Mouse (Mus musculus): ENCODE data around the gene Wdfy2. TPM values are rescaled to one million over a fixed set of nuclear protein-coding genes. Genes with fewer than 3 reads are reported as not detected.
A peak's percentile ranks its signal among the peaks of the same experiment; 100 is the strongest.
"Not testable (repeated sequence)": the region's sequence is repeated elsewhere in the genome, so short reads cannot be mapped to it uniquely, and the experiment has no call there.

Wdfy2 gene
- total RNA-seq (2021), result 10 to 100 TPM; 16.2 to 17.6 TPM
- long read RNA-seq, full-length matches to known transcripts, result 10 of 16 reads
- long read RNA-seq, partial matches to known transcripts, result 0 of 16 reads
- long read RNA-seq, other reads (novel, unspliced or antisense), result 6 of 16 reads

DNA sequence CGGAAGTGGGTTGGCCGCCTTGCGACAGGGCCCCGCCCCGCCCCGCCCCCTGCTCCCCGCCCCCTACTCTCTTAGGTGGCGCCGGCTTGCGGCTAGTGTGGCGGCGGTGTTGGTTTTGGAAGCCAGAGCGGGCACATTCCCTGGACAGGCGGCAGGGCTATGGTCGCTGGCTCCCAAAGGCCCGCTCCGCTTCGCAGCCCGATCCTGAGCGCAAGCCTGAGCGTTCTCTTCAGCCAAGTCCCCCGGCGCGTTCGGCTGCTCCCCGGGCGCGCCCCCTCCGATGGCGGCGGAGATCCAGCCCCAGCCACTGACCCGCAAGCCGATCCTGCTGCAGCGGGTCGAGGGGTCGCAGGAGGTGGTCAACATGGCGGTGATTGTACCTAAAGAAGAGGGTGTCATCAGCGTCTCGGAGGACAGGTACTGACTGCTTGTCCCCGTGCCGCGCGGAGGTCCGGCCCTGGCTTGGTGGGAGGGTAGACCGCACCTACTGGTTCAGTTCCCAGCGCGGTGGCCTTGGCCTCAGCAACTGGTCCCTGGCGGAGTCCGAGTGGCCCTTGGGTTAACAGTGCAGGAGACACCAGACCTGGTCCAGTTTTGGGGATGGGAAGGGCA is at the start of gene Wdfy2:
TSS of gene Wdfy2 (plus strand) at position 38 of the 612 bp plus-strand sequence.
- peak in 1 of 2 experiments; percentile 19 for DNase-seq (ENCODE audit: low spot score in 2 of 2)

DNA sequence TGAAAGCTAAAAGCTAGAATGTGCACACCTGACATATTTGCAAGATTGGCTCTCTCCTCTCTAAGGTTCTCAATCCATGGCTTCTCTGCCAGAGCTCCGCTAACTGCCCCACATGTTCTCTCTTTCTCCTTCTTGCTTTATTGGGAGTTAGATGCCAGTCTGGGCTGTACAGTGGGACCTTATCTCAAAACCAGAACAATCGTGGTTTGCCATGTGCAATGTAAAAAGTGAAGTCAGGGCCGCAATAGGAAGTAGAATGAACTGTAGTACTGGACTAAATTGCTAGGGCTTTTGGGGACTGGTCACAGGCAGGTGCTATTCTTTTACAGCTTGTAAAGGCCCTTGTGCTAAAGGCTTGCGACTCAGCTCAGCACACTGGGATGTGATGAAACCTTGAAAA is 48.2 kb upstream of the Wdfy2 start:
- DNase-seq (ENCODE audit: low spot score in 2 of 2), result no peak

DNA sequence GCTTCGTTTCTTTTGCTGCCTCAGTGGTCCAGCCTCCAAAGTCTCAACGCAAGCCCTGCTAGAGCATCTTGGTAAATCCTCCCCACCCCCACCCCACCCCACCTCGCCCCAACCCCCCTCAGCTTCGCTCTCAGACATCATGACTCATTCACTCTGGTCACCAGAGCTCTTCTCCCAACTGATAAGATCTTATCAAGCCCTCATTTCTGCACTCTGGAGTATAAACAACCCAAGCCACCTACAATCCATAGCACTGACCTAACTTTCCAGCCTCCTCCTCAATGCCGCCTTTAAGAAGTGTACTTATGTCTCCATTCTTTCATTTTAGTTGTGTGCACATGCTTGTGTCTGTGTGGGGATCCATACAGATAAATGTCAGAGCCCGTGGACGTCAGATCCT is 41.8 kb upstream of the Wdfy2 start:
- DNase-seq (ENCODE audit: low spot score in 2 of 2), result no peak

DNA sequence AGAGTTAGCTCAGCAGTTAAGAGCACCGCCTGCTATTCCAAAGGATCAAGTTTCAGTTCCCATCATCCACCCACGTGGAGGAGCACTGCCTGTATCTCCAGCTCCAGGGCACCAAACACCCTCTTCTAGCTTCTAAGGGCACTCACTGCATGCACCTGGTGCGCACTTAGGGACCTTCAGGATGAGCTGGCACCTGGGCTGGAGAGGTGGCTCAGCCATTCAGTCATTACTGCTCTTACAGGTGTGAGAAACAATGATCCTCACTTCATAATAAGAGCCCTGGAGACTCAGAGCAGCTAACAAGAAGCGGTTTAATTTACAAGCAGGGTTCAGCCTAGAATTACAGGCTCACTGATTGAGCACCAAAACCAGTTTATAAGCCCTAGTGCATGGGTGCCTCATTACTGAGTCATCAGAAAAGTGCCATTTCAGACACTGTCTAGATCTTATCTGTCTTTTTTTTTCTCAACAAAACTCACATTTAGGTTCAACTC is 38.8 kb upstream of the Wdfy2 start:
- DNase-seq (ENCODE audit: low spot score in 2 of 2), result no peak

DNA sequence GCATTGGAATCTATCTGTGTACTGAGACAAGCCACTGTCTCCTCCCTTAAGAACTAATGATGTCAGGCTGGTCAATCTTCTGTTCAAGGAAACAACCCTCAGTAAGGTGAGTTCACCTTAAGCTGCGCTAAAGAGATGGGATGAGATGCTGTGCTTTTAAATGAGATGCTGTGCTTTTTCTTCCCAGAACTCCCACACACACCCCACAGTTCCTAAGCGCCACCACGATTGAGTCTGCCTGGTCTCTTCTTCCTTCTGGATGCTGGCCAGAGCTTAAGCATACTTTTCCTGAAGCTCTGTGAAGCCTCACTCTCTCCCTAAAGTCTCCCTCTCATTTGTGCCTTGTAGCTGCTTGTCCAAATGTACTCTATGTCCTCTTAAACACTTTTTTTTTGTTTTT is 36.7 kb upstream of the Wdfy2 start:
- DNase-seq (ENCODE audit: low spot score in 2 of 2), result peak in 1 of 2 experiments; percentile 31

DNA sequence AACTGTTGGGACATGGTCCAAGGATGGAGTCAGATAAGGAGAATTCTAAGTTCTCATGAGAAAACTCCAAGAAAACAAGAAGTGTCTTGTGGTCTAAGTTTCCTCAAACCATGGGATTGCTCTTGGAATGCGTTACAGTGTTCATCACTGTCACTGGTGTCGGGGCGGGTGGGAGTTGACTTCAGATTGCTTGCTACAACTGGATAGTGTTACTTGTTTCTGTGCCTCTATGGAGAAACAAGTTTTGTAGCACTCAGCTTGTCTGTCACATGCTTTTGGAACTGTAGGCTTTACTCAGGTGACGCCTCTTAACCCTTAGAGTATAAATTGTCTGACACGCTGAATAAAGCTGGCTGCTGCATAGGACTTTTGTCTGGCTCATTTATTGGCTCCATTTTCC is 34.3 kb upstream of the Wdfy2 start:
- DNase-seq (ENCODE audit: low spot score in 2 of 2), result no peak

DNA sequence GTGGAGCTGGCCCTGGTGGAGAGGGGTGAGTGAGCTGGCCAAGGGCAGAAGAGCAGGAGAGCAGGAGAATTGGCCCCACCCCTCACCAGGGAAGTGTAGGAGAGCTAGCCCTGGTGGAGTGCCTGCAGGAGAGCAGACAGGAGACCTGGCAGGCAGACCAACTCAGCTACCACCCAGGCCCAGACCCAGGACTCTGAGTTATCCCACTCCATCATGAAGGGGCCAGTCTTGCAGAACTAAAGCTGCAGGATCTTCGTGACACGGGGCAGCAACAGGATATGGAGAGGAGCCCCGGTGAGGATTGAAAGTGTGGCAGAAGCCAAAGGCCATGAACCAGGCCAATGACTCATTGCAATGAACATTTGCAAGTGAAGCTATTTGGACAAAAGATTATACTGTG is 30.6 kb upstream of the Wdfy2 start:
- DNase-seq (ENCODE audit: low spot score in 2 of 2), result no peak

DNA sequence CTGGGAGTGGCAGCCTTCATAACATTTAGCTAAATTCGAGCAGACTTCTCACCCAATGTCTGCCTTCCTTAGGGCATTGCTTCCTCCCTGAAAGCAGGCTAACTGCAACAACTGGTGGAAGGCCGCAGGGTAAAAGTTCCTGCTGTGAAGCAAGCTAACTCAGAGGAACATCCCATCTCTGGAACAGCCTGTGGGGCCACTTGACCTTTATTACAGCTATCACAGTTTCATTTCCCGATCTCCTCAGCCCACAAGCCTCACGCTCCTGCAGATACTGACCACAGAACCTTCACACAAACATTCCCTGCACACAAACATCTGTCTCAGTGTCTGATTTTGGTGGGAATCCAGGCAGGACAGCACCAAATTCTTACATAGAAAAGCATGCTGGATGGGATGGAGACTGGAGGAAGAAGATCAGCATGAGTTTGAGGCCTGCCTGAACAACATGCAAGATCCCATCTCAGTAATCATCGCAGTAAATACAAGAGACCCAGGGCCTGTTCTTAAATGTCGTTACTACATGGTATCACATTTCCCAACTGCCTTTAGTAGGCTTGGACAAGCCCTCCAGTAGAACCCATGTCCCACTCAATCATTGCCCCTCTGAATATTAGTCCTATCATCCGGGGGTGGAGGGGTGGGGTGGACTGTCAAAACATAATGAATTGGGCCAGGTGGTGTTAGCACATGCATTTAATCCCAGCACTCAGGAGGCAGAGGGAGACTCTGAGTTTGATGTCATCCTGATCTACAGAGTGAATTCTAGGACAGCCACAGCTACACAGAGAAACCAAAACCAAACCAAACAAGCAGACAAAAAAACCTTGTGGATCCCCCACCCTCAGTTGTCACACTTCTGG is 28.6 kb upstream of the Wdfy2 start:
- no peak for DNase-seq (ENCODE audit: low spot score in 2 of 2)

DNA sequence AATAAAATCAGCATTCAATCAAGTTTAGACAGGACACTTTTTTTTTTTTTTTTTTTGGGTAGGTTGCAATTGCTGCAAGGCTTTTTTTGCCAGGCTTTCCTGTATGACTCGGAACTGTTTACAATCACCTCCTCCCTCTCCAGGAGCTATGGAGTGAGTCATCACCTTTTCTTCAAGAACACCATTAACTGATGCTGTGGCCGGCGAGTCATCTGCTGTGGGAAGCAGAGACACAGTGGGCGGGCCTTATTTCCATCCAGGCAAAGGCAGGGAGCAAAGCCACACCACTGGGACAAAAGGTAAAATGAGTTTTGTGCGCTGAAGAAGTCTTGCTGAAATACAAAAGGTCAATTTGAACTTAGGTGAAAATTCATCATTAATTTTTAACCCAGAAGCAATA is 24.7 kb upstream of the Wdfy2 start:
- no peak for DNase-seq (ENCODE audit: low spot score in 2 of 2)

DNA sequence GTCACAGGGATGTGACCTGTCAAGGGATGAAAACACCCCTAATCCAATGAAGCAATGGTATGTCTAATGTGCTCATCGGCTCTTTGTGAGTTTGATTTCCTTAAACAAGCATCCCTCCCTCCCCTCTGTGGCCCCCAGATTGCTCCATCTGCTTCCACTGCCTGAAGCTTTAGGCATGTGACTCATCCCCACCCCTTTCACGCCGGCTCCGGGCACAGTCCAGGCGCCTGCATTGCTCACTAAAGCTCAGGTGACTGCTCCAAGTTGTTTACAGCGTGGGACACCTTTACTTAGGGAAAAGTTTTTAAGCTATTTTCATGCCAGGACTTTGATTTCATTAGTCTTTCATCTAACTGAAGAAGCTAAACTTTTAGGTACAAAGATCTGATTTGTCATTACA is 22.9 kb upstream of the Wdfy2 start:
- DNase-seq (ENCODE audit: low spot score in 2 of 2), result no peak

DNA sequence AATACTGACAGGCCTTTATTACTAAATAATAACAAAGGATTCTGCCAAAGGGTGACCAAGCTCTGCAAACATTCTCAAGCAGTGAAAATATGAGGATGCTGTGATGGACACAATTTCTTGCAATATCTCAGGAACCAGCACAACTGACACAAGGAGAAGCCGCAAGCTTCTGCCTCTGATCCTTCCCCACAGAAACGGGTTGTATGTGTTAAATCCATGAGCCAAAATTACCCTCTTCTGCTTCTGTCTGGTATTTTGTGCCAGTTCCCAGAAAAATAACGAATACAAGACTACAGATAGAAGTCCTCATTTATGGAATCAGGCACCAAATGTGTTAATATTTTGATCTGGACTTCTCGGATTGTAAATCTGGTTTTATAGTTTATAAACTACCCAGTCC is 20.7 kb upstream of the Wdfy2 start:
- peak in 1 of 2 experiments; percentile 31 for DNase-seq (ENCODE audit: low spot score in 2 of 2)

DNA sequence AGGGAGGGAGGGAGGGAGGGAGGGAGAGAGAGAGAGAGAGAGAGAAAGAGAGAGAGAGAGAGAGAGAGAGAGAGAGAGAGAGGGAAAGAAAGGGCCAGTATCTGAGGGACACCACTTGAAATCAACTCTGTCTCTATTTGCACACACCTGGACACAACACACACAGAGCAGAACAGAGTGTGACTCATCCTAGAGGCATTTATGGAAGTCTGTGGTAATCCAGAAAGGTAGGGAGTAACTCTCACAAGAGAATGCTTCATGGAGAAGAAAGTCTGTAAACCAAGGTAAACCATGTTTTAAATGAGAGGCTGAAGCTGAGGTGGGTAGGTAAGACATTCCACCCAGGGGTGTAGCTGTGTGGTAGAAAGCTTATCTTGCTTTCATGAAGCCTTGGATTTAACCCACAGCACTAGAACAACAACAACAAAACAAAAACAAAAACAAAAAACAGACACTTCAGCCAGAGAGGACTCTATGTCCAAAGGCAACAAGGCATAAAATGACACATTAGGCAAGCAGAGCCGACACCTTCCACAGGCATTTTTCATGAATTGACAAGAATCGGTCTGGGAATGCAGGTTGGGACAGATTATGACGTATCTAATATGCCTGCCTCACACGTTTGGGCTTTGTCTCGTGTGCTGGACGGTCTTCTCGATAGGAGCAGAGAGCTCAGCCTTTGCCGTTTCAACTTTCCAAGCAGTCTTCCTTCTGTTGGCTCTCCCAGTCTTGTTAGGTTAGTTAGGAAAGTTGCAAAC is 11.7 kb upstream of the Wdfy2 start:
- DNase-seq (ENCODE audit: low spot score in 2 of 2), result no peak

DNA sequence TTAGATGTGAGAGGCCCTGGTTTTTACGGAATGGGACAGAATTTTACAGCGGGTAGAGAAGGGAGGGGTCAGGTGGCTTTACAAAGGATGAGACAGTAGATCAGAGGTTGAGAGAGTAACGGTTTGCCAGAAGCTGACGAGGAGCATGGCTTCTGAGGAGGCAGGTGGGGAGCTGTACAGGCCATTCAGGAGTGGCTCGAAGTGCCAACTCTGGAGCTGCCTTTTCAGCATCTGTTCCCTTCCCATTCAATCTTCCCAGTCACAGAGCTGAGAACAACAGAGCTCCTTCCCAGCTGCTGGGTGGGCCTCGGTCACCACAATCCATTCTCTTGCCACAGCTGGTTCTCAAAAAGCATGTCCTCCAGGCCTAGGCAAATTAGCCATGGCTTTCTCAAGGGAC is 8.2 kb upstream of the Wdfy2 start:
- no peak for DNase-seq (ENCODE audit: low spot score in 2 of 2)

DNA sequence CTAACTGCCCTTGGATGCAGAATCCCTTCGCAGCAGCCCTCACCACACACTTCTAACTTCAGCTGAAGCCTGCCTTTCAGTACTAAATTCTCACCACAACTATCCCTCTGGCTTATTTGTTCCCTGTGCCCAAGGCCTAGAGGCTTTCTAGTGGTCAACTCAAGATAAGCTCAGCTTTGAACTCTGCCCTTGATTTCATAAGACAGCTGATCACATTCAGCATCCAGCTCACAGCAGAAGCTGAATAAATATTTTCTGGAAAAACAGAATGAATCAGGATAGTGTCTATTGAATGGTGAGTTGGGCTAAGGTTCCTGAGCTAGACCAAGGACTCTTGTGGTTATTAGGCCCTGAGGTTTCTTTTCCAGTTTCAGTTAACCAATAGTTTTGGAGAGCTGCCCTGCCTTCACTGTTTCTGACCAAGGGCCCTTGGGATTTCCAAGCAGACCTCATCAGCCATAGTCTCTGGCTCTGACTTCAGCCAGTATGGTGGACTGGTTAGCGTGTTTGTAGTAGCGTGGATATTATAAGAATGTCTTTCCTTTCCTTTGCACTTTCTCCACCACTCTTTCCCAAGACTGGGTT is 5.7 kb upstream of the Wdfy2 start:
- DNase-seq (ENCODE audit: low spot score in 2 of 2), result no peak

DNA sequence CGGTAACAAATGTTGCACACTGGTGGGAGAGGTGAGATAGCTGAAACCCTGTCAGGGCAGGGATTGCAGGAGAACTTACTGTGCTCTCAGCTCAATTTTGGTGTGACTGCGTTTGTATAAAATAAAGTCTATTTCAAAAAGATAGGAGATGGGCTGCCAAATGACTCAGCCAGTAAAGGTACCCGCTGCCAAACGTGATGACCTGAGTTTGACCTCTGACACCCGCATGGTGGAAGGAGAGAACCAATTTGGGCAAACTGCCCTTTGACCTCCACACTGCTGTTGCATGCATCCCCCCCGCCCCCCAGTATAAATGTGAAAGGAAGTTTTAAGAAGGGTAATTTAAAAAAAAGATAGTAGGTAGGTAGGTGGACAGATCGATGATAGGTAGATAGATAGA is 4.4 kb upstream of the Wdfy2 start:
- DNase-seq (ENCODE audit: low spot score in 2 of 2), result no peak

DNA sequence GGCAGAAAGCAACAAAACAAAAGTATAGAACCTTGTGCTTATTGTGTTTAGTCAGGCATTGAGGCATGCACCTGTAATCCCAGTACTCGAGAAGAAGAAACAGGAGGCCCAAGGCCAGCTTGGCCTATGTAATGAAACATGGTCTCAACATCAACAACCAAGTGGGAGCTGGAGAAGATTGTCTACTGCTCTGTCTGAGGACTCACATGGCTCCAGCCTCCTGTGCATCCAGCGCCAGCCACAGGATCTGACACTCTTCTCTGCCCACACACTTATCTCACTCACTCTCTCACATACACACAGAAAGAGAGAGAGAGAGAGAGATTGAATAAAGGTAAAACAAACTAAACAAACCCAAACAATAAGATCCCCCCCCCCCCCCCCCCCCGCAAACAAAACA is 3.9 kb upstream of the Wdfy2 start:
- no peak for DNase-seq (ENCODE audit: low spot score in 2 of 2)

DNA sequence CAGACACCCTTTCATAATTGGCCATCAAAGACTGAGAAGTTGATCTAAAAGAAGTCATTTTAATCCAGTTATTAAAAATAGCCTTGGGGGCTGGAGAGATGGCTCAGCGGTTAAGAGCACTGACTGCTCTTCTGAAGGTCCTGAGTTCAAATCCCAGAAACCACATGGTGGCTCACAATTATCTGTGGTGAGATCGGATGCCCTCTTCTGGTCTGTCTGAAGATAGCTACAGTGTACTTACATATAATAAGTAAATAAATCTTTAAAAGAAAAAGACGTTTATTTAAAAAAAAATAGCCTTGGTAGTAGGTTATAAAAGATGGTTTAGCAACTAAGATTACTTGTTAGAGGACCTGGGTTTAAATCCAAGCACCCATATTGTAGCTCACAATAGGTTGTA is 1.7 kb upstream of the Wdfy2 start:
- DNase-seq (ENCODE audit: low spot score in 2 of 2), result not testable (repeated sequence)

DNA sequence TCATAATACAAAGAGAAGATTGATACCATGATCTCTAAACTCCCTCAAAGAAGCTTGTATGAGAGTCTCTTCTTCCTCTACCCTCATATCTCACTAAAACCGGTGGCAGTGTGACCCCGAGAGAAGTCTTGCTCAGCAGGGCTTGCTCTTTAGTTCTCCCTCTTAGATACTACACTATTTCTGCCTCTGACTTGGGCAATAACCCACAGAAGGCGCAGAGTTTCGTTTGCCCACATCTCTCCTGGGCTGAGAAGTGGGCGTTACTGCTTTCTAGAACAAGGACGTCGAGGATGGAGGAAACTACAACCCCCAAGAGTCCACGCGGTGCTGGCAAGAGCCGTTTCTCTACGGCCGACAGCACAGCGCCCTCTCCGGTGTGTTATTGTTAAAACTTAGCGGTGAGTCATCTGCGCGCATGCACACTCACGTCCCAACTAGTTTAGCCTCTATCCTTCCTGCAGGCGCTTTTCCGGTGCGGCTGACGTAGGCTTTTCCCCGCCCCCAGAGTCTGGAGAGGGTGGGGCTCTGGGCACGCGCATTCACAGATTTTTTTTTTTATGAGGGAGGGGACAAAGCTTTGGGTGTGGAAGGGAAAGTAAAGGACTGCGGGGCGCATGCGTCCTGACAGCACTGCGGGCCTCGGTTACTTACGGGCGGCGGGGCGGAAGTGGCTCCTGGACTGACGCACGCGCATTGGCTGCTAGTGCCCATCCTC is 395 bp upstream of the Wdfy2 start:
- DNase-seq (ENCODE audit: low spot score in 2 of 2), result peak; percentile 99

DNA sequence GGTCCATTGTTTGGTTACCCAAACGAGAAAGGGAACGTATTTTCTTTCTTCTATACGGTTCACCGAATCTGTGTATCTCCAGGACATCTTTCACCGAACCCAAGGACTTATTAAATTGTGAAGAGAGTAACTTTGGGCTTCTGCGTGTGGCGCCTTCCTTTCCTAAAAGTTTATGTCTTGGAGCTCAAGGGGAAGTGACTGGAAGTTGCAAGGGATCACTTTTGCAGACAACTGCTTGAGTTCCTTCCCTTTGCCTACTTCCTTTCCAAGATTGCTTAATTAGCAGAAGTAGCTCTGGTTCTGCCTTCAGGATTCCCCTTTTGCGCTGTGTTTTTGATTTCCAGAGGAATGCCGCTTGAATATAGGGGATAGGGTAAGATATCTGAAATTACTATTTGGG is 858 bp downstream of the Wdfy2 start:
- DNase-seq (ENCODE audit: low spot score in 2 of 2), result no peak

DNA sequence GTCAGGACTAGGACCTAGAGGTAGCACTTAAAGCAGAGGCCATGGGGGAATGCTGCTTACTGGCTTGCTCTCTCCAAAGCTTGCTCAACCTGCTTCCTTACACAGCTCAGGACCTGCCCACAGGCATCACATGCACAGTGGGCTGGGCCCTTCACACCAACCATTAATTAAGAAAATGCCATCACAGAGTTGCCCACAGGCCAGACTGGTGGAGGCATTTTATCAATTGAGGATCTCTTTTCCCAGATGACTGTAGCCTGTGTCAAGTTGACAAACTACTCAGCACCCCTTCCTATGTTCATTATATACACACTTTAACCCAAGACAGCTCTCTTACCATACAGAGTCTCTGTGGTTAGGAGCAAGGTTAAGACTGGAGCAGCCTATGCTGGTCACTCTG is 4.2 kb downstream of the Wdfy2 start:
- DNase-seq (ENCODE audit: low spot score in 2 of 2), result no peak

DNA sequence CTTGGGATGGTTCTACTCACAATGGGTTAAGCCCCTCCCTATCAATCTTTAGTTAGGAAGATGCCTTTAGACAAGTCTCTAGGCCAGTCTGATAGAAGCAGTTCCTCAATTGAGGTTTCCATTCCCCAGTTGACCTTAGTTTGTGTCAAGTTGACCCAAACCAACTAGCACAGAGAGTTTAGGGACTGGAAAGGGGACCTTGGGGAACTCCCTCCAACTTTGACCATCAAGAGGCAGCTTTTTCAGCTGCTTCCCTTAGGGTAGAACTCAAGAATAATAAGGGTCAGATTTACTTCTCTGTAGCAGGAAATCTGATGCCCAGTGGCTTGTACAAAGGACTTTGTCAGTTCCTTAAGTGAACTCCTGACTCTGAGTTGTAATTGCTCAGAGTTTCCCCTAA is 5.0 kb downstream of the Wdfy2 start:
- DNase-seq (ENCODE audit: low spot score in 2 of 2), result no peak
